Mouse (Mus musculus) left cerebral cortex, postnatal 4 days (tissue): ENCODE measurements at regions not wholly inside any gene's neighbourhood (a gene's known extent, or its start where the extent isn't known, plus 50 kb on each side); places are given as distances from the start of the nearest gene placed in this dataset. TPM values are rescaled to one million over a fixed set of nuclear protein-coding genes. Genes with fewer than 3 reads are reported as not detected.
"Not testable (repeated sequence)": the region's sequence is repeated elsewhere in the genome, so short reads cannot be mapped to it uniquely, and the experiment has no call there.

ENCODE experiments used
- DNase-seq: peaks from one replicate; pipeline ENCODE4 v3.0.0-alpha.2; 2022
- intact Hi-C: fragments of 180-260 bp; cut with DNase I; formaldehyde crosslinking; loops from one replicate; pipeline ENCODE4 v1.15.1; 2025
- microRNA-seq: library from miRNA; unstranded; fragments of <30 nt; microRNA quantifications from one replicate; pipeline ENCODE4 v1.2.0, GENCODE M21; 2022

GRCm38 (mm10) chr8:97252232-97252631 lies 1363.9 kb upstream of the Got2 start:
- intact Hi-C loops = no loop called here

GRCm38 (mm10) chr8:97251458-97251865 lies 1363.1 kb upstream of the Got2 start:
- intact Hi-C loops = no loop called here
- DNase-seq = peak; percentile 61

More at GRCm38 (mm10) chr8:97252232-97252631, 1363.9 kb upstream of the Got2 start:
- no peak for DNase-seq

- intact Hi-C loops = no loop called here
- no peak for DNase-seq
These were observed 1346.3 kb upstream of the Got2 start for GRCm38 (mm10) chr8:97234551-97235107.

- intact Hi-C loops = no loop called here
- no peak for DNase-seq
These were observed 1344.5 kb upstream of the Got2 start for GRCm38 (mm10) chr8:97232619-97233376.

DNA sequence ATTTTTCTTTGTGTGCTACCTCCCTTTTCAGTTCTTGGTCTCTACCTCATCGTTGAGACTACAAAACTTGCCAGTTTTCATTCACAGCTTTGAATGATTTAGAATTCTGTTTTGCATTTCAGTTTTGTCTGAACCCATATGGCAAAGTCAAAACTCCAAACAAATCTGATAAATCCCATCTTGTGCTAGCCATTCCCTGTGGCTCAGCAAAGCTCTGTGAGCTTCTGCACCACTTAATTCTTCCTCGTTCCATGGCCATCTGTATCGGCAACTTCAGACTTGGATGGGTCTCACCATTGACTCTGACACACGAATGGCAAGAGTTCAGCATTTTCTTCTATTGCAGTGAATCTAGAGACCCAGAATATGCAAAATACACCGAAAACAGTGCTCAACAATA lies 1343.3 kb upstream of the Got2 start:
- no peak for DNase-seq
- intact Hi-C loops = no loop called here

GRCm38 (mm10) chr8:97191806-97192205 lies 1303.5 kb upstream of the Got2 start:
- no peak for DNase-seq
- intact Hi-C loops = no loop called here

GRCm38 (mm10) chr8:97183831-97184230 lies 1295.5 kb upstream of the Got2 start:
- intact Hi-C loops, DNase-seq: not testable (repeated sequence)

GRCm38 (mm10) chr8:97182456-97182855 lies 1294.1 kb upstream of the Got2 start:
- DNase-seq, intact Hi-C loops: not testable (repeated sequence)

Small RNA genes lying in the stretch of these regions (microRNA-seq; reads per million reads assigned to microRNA genes)
- not detected for gene Gm26399
